Mouse (Mus musculus) induced T-regulatory cell, adult 2 months (primary cell): Measurements from ENCODE around the gene Mecom.

Experiments used
- DNase-seq: peaks from one replicate; pipeline ENCODE4 v3.0.0-alpha.2; 2012; ENCODE audit warnings: low read depth

Gene Mecom

DNA sequence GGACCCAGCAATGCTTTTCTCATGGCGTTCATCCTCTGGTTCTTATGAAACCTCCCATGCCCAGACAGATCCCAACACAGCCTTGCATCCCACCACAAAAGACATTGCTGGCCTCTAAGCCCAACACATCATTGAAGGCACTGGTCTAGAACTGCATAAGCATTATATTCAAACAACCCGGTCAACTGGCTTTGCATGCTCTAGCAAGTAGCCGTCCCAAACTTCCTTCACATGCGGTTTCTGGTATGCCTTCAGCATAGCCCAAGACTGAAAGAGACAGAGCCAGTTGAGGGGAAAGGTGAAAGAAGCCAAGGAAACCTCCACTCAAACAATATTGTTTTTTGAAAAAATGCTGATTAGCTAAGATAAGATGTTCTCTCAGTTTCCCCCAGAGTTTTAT is 397.7 kb downstream of the Mecom start:
- DNase-seq: no peak

DNA sequence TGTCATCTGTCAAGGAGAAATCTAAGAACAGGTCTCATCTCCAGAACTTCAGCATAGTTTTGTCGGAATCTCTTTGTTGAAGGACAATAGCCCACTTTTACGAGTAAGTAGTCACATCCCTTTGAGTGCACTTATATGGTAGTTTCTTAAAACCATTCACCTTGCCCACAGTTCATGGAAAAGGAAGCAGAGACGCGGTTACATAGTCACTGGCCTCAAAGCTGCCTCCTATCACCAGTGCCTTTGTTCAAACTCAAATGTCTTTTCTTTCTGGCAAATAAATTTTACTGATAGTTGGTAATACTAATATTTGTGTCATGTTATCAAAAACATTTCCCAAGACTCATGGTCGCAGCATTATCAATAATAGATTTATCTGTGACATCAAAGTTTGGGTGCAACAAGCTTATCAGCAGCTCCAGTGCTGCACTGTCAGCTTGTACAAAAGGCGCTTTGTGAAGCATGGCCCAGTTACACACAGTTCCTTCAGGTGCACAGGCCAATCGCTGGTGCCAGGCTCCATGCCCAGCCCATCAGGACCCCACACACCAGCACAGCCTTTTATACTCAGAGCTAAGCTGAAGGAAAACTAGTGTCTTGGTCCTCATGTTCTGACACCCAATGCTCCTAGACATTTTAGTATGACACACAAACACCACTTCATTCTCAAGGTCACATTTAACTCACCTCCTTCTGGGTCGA is 399.3 kb downstream of the Mecom start:
- no peak for DNase-seq

DNA sequence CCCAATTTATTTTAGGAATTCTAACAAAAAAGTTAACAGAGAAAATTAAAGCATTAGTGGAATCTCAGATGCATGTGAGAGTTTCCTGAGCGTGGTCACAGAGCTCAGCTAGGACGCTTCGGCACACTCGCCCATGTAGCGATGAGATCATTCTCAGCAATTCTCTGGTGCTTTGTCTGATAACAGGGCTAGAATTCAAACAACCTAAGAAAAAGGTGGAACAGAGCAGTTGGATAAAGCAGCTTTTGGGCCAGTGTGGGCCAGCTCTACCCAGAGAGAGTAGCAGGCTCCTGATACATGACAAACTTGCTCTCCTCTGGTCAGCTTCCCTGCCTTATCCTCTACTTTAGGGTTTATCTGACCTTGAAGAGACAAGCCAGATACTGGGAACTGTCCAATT is 402.8 kb downstream of the Mecom start:
- DNase-seq: no peak

DNA sequence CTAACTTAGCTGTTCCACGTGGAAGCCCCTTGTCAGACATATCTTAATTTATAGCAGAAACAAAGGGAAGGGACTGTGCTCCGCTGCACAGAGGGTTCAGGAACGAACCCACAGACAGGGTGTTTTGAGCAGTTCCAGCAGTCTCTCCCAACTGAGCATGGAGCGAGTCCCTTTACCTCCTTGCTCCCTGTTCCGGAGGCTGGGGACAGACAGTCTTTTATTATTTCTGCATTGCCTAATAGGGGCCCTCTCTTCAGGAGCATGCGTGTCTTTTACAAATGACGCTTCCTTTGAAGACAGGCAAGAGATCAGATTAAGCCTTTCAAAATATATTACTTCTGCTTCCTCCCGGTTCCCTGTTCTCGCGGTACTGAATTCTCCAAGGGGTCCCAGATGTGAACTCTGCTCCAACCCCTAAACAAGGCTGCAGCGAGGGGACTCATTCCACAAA is 403.8 kb downstream of the Mecom start:
- no peak for DNase-seq

DNA sequence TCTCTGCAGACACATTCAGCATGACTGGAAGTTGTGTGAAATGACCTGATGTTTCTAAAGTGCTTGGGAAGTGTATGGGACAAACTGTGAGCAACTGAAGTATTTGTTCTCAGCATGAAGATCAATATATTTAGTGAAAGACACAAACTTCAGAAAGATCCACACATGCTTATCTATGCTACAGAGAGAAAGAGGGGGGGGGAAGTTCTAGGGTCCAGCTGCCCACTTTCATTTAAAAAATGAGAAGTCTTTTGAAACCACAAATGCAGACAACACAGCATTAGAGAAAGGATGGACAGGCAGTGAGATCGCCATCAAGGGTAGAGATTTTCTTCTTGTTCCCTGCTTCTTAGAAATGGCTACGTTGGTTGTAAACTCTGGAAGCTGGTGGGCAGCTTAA is 404.4 kb downstream of the Mecom start:
- DNase-seq: no peak

DNA sequence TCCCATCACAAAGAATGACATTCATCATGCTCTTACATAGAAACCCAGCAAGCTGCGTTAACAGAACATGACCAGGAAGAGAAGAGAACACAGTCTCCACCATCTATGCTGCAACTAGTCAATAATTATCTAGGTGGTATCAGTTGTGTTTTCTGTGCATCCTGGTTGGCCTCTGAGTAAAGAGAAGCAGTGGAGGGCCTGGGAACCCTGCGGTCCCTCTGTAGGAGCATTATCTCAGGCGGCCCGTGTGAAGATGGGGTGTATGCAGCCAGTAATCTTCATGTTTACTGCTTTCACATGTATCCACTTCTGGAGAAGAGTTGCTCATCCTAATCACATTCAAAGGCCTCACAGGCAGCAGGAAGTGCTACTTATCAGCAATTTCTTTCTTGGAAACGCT is 407.5 kb downstream of the Mecom start:
- DNase-seq: no peak

DNA sequence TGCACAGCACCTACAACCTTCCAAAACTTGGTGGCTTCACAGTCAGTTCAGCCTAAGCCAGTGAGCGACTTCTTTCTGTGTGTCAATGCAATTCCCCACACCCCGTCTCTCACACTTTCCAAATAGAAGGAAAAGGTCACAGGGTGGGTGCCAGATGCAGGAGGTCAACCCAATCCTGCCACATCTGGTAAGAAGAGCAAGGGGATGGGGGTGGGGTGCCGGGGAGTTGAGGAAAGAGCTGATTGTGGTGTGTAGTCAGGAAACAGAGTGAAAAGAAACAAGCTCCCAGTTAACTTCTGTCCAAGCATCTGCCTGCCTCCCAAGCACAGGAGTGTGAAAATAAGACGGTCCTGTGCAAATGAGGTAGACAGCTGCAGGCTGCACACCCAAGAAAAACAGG is 408.1 kb downstream of the Mecom start:
- DNase-seq: no peak

DNA sequence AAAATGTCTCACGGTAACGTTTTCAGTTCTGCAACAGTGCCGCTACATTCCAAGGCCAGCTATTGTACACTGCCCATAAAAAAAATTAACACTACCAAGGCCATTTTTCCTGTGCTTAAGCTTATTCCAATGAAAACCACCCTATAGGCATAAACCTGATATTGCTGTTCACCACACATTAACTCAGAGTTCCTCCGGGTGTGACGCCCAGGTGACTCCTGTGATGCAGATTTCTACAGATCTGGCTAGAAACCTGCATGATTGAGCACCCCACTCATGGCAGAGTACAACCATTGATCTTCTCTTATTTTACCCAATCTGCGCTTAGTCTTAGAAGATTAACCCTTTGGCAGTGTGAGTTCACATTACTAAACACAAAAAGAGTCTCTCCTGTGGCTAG is 409.2 kb downstream of the Mecom start:
- no peak for DNase-seq

DNA sequence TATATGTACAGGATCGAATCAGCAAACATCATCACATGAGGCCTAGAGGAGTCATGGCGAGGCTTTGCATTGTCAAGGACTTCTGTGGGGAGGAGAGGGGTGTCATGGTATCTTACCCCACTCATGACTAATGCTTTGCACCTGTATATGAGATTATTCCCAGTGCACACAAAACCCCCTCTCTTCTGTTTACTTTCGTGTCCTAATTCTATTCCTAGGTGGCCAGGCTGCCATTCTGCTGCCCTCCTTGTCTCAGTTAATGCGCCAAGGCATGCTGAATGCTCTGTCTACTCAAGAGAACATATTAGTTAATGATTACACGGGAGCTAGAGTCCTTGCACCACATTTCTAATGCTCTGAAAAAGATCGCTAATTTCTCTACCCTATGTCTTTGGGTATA is 412.0 kb downstream of the Mecom start:
- no peak for DNase-seq

DNA sequence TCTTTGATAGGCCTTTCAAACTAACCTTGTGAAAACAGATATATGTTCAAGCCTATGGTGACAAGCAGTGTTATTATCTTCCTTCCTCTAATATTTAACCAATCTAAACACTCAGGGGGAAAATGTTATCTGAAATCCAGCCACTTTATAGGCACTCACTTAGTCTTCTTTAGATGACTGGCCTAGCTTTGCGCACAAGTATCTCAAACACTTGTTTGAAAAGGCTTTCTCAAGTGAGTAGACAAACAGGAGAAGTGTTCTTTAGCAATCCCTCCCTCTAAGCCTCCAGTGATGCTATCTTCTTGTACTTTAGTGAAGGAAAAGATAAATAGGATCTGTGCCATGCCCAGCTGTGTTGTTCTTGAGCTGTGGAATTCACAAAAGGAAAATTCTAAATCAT is 412.7 kb downstream of the Mecom start:
- DNase-seq: no peak

DNA sequence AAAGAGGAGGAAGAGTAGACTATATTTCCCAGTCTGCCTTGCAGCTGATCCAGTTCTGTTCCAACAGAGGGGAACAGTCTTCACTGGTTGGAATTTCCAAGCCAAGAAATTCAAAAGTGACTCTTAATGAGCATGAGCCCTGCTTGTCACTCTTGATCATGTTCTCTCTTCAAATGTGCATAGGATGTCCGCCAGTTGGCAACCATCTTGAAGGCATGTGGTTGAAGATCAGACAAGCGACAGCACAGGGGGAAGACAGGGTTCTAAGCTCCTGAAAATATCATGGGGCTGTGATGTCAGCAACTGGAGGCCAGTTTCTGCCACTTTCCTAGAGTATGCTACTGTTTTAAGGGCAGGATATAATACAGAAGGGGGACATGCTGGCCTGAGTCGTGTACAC is 414.8 kb downstream of the Mecom start:
- DNase-seq: no peak

DNA sequence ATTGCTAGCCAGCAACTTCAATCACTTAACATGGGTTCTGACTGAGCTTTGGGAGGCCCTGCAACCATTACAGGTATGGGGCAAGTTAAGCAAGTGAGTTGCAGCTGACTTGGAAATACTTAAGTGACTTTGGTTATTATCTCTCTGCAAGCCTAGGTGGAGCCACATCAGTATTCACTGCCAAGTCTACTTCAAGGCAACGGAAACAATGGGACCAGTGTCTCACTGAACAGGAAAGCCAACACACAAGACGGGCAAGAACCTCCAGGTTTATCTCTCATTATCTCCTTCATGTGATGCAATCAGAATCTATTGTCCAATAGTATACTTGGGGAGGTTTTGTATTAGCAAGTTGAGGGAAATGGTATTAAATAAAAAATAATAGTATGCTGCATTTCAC is 415.4 kb downstream of the Mecom start:
- DNase-seq: no peak

DNA sequence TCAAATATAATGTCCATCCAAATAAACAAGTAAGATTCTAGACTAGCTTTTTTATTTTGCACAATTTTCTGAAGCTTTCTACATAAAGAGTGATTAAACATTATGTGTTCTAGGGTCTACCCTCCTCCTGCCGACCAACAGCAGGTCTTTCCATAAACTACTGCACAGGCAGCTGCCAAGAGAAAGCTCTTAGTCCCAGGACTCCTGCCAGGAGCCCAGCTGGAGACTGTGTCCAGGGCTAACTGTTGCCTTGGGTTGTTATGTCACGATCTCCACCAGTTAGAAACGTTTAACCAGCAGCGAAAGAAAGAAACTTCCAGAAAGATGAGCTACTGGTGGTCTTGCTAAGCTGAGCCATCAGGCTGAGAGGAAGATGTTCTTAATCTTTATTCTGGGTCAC is 417.3 kb downstream of the Mecom start:
- no peak for DNase-seq

DNA sequence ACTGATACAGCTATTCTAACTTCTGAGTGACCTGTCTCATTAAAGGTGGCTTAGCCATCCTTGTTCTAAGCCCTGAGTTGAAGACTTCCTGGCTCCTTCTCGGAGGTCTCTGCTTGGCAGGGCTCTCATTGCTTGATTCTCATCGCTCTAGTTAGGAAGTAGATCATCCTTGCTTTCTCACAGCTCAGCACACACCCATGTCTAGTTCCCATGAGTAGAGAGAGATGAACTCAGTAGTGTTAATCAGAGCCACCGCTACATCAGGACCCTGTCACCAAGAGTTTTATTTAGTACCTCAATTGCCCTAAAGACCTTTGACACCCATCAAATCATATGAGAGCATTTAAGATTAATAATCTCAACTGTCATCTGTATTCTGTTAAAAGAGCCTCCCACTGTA is 425.2 kb downstream of the Mecom start:
- DNase-seq: no peak

DNA sequence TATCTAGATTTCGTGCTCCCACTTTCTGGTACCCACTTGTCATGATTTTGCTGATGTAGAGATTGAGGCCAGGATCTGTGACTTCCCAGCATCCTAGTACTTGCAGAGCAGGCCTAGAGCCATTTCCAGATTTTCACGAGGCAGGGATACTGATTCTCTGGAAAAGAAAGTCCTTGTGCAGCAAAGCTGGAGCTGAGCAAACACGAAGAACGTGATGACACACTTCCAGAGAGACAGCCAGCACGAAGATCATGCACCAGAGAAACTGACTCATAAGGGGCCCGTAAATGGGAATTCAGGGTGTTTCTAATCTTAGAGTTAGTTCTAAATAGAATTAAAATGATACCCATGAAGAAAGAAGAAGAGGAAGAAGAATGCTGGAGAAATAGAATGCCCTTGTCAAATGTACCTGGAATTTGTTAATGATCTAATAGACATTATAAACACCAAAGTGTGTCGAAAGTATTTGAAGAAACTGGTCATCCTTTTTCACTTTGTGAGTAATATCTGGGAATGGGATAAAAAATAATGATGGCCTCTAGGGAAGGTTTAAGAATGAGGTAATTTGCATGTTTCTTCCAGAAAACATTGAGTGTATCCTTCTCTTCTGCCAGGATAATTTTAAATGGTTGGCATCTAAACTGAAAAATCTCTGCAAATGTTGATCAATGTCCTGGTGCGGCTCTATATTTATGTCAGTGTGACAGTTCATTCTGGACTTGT is 426.9 kb downstream of the Mecom start:
- no peak for DNase-seq

DNA sequence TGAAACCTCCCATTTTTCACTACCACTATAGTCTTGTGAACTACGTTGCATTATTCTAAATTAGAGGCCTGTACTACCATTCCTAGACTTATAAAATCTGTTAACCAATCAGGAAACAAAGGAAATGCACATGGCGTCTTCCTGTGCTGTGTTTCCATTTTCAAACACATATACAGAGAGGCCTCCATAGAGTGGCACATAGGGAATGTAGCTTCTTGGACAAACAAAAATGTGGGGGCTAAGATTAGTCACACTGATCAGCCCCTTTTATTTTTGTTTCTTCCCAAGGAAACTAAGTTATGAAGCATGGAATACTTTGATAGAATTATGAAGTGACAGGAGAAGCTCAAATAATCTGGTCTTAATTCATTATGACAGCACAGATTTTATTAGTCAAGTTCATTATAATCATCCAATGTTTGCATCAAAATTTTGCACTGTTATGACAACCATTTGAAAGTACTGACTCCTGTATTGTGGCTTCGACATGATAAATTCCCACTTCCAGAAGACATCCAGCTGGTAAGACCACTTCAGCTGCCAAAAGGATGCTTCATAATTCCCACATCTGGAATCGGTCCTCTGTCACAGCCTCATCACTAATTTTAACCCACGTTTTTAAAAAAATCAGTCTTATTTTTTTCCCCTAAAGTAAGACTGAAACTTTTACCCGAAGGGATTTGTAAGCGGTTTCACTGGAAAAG is 429.1 kb downstream of the Mecom start:
- no peak for DNase-seq

DNA sequence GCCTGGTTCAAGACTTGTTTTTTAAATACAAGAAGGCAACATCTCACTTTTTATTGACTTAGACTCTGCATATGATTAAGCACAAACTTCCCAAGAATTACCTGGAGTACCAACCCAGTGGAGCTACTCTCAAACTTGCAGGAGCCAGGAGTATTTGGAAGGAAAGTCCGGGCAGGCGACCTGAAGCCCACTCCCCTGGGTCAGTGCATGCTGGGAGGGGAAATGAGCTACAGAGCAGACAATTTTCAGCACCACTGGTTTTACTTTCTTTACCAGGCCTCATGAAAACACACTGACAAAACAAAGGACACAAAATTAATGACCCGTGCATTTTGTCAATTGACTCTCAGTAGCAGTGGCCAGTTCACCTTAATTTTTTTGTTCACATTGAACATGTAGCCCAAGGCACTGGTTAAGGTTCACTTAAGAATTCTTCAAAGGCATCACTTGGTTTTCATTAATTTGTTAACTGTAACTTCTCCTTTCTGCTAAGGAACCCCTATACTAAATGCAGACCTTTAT is 434.5 kb downstream of the Mecom start:
- no peak for DNase-seq

DNA sequence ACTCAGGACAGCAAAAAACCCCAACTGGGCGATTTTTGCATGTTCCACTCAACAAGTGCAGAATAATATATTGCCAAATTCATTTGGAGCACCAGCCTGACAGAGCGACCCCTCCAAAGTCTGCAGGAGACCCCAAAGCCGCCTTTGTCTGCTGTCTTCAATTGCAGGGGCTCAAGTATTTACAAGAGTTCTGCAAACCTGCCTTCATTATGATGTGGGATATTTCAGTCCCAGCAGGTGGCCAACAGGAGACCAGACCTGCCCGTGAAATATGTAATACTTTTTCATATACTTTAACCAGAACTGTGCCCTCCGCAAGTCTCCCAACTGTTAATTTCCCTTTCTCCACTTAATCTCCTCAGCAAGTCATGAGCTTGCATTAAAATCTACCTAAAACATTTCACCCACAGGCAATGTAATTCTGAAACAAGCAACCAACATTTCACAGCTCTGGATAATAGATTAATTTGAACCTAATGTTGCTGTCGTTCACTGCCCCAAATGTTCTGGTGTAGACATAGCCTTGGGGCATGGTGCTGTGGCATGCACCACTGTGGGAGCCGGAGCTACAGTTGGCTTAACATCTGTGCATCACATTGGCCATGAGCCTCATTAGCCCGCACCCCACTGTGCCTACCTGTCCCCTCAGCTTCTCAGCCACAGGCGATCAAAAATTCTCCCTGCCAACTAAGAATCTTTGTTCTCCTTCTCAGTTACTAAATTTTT is 439.7 kb downstream of the Mecom start:
- DNase-seq: no peak

DNA sequence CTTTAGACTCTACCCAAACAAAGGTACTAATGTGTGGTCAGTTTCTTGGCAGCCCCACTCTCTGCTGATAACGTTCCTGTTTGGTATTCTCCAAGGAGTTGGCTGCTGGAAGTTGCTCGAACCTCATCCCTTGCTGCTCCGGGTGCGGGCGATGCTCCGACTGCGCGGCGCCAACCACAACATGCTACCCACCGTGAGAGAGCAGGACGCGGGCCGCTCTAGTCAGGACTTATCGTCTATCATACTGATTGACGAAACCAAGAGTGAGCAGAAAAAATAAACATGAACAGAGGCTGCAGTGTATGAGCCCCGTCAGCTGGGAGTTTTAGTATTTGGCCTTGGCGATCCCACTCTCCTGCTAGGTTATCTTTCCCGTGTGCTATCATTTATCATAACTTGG is 441.3 kb downstream of the Mecom start:
- no peak for DNase-seq

DNA sequence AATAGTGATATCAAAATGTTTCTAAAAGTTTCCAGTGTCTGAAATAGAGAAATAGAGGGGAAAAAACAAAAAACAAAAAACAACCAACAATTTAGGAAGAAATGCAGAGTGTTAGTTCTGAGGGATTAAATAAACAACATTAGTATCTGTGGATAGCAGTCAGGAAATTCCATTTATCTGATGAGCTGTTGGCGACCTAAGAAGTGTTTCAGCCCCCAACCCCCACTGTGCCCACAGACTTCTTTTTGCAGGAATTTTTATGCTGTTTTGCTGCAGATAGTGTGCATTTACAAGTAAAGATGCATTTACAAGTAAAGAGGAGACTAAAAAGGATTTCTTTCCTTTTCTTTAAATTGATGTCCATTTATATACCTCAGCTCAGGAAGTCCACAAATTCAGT is 441.9 kb downstream of the Mecom start:
- DNase-seq: no peak

DNA sequence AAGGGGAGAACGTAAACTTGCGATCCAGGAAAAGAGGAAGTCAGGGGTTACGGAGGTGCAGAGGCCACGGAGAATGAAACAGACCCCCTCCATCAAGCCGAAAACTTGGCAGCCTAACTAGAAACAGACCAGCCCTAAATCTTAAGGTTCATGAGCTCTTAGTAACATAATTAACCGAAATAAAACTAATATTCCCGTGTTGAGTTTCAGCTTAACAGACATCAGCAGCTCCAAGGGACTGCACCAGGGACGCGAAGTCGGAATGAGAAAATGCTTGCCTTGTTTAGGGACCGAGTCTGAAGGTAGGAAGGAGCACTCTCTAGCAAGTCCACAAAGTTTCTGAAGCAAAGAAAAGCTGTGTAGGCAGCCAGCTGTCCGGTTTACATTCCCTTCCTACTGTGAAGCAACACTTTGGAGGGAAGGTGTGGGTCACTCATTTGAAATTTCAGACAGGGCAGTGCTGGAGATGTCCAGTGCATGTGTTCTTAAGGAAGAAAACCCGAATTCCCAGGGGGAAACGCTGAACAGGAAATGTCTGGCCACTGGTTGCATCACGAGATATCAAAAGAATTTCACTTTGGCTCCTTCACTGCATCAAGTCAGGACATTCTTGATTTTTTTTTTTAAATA is 442.5 kb downstream of the Mecom start:
- DNase-seq: no peak

DNA sequence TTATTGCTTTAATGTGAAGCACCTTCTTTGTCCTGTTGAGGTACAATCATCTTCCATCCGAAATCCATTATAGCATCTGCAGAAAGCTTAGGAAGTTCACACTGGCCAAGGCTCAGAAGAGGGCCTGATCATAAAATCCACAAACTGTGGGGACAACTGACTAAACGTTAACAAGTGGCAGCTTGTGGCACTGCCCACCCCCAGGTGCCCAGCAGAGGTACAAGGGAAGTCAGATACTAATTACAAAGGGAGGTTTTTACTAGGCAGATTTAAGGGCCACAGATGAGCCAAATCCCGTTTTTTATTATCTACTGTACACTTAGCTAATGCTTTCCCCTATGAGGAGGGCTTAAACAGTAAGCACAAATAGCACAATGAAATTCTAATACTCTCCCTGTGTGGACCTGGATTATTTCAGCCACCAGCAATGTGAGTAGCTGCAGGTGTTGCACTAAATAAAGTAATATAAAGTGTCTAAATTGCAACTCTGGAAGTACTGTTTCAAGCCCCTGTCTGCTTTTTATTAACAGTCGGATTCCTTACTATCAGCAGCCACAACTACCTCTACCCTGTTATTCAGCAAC is 443.2 kb downstream of the Mecom start:
- no peak for DNase-seq
